Mouse (Mus musculus) right cerebral cortex, postnatal 25 days (tissue): ENCODE measurements around the gene Ggt5.

Experiments used
- DNase-seq: peaks from one replicate; pipeline ENCODE4 v3.0.0; 2022

Ggt5 gene

DNA sequence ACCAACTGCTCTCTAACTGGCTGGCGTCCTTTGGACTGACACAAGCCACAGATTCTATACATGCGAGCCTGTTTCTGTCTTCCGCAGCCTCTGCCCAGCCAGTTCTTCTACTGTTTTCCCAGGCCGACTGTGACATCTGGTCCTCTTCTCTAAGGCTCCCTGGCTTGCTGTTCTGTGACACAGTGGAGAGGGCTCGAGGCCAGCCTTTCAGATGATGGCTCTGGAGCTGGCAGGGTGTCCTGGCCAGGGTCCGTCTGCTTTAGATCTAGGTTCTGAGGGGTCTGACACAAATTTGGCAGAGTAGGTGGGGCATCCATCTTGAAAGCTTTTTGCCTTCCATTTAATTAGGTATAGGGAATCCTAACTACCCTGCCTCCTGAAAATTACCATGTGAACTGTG is 72.2 kb downstream of the Ggt5 start:
- DNase-seq = no peak

DNA sequence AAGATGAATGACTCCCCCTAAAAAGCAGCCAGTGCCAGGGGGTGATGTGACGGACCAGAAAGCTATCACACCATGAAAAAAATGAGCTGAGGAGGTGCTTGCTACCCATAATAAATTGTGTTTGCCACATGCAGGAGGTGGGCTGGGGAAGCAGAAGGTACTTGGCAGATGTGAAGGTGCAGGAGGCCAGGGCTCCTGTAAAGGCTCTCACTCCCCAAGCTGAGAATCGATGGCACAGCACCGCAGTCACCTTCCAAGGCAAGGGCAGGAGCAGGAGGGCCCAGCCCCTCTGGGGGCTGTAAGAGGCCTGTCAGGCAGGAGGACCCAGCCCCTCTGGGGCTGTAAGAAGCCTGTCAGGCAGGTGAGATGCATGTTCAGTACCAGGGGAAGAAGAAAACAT is 72.7 kb downstream of the Ggt5 start:
- no peak for DNase-seq

DNA sequence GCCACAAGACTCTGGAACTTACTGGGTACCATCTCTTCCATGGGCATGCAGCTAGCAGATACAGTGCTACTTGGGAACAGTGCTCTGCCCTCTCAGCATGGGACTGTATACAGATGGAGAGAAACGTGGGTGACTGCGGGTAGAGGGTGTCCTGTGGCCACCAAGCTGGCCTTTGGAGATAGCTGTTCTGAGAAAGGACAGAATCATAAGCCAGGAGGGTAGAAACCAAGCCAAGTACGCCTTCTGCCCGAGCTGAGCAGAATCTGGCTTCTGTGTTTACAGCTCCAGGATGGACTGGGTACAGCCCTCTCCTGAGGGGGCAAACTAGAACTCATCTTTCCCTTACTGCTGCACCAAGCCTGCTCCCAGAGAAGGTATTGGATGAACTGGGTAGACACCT is 73.4 kb downstream of the Ggt5 start:
- no peak for DNase-seq

DNA sequence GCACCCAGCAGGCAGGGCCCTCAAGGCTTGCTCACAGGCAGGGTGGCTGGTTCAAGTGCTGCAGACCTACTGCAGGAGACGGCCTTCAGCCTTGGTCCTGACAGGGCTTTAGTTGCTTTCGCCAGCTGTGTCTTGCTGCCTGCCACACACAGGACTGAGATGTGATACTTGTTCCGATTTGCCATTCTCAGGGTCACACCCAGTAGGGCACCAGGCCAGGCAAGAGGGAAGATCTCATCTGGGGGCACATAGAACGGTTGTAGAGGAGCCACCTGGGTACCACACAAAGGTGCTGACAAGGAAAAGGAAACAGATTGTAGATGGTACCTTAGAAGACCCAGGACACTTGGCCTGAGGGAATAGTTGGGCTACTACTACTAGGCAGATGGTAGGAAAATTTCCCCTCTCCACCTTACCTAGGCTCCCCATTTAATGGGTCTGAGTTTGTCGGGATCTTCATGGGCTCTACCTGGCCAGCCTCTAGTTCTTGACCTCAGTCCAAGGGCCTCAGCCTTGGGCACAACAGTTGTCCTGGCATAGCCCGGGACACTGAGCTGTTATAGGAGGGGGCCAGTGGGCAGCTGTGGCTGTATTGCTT is 75.6 kb downstream of the Ggt5 start:
- no peak for DNase-seq

DNA sequence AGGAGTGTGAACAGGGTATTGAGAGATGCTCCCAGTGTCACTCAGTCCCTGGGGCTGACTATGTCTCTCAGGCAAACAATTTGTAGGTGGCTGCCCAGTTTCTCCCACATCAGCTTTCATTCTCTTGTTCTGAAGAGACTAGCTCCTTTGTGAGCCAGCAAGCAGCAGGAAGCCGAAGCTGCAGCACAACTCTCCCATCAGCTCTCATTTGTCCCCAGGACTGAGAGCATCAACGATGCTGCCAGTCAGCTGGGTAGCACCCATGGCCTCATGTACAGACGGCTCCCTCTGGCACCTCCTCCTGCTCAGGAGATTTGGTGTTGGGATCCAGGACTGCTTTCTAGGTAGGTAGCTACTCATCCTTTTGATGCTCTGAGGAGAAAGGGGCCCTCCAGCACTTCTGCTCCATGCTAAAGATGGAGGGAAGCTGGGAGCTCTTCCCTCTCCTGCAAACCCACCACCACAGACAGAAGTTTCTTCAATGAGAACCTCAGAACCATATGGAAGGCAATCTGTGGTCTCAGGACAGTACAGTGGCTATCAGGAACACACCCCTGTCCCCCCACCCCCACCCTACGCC is 77.4 kb downstream of the Ggt5 start:
- peak; percentile 44 for DNase-seq
